Mouse (Mus musculus): ENCODE measurements around the gene Dync1li1.

GRCm38 (mm10) chr9:114687639-114688038 lies 951 bp upstream of the Dync1li1 start:
- TF ChIP-seq EP300 (IDR thresholded peaks at IDR 0.05; ENCODE audit: low read depth): no peak
- TF ChIP-seq CTCF (IDR thresholded peaks at IDR 0.05; ENCODE audit: low read depth): no peak
